Mouse (Mus musculus) forebrain, postnatal 0 days (tissue): ENCODE measurements at regions not wholly inside any gene's neighbourhood (a gene's known extent, or its start where the extent isn't known, plus 50 kb on each side); places are given as distances from the start of the nearest gene placed in this dataset.
"Not testable (repeated sequence)": the region's sequence is repeated elsewhere in the genome, so short reads cannot be mapped to it uniquely, and the experiment has no call there.

ENCODE experiments used
- ATAC-seq: fragments of 200-750 bp; cut with Nextera tagmentation; 2 replicates; pipeline ENCODE4 v1.8.0; 2017; ENCODE audit warnings: mild to moderate bottlenecking, moderate library complexity
- DNase-seq: peaks from one replicate; pipeline ENCODE4 v3.0.0-alpha.2; 2015
- H3K27ac ChIP-seq: fragments of 300-500 bp; sonication (generic); 2 replicates; pipeline ENCODE4 v1.5.1; 2014; ENCODE audit warnings: low read depth, mild to moderate bottlenecking, antibody characterized with exemption, low read length, moderate library complexity, mixed read lengths
- H3K27me3 ChIP-seq: fragments of 300-500 bp; sonication (generic); 2 replicates; pipeline ENCODE4 v1.6.1; 2014; ENCODE audit warnings: mild to moderate bottlenecking, low read length, mixed read lengths; ENCODE audit not compliant: insufficient read depth
- H3K36me3 ChIP-seq: fragments of 300-500 bp; sonication (generic); 2 replicates; pipeline ENCODE4 v1.6.1; 2014; ENCODE audit warnings: mild to moderate bottlenecking, moderate library complexity; ENCODE audit not compliant: insufficient read depth
- H3K4me1 ChIP-seq: fragments of 300-500 bp; sonication (generic); 2 replicates; pipeline ENCODE4 v1.6.1; 2014; ENCODE audit warnings: antibody characterized with exemption; ENCODE audit not compliant: insufficient read depth
- H3K4me2 ChIP-seq: fragments of 300-500 bp; sonication (generic); 2 replicates; pipeline ENCODE4 v1.6.1; 2014; ENCODE audit warnings: low read depth, mild to moderate bottlenecking, moderate library complexity
- H3K4me3 ChIP-seq: fragments of 300-500 bp; sonication (generic); 2 replicates; pipeline ENCODE4 v1.5.1; 2014; ENCODE audit warnings: low read depth, low read length, mixed read lengths
- H3K9ac ChIP-seq: fragments of 300-500 bp; sonication (generic); 2 replicates; pipeline ENCODE4 v1.6.1; 2014; ENCODE audit warnings: mild to moderate bottlenecking
- H3K9me3 ChIP-seq: fragments of 300-500 bp; sonication (generic); 2 replicates; pipeline ENCODE4 v1.6.1; 2016; ENCODE audit warnings: low read length
- CTCF ChIP-seq: sonication (generic); IDR thresholded peaks from 2 replicates; pipeline ENCODE4 v1.5.1; 2016; ENCODE audit warnings: antibody characterized with exemption, control low read depth, low read depth
- whole genome bisulfite sequencing: fragments of 180-500 bp; shearing (Covaris S2); extraction: QIAGEN DNeasy Blood & Tissue Kit; methylation state at CpG from one replicate; pipeline ENCODE4 v1.1.7; 2014; 5-methylcytosine and 5-hydroxymethylcytosine counted together

GRCm38 (mm10) chr10:96400793-96401192 is 216.0 kb upstream of the Btg1 start:
- no peaks in the 10 kb centered on the region for H3K36me3 ChIP-seq
- no peaks in the 10 kb centered on the region for H3K9me3 ChIP-seq
- H3K27ac ChIP-seq, result no peak overlapping the region
- H3K4me3 ChIP-seq, result no peak overlapping the region
- no peak for TF ChIP-seq CTCF
- no peak overlapping the region for H3K9ac ChIP-seq
- ATAC-seq (no peak), DNase-seq (no peak)
- no peak overlapping the region for H3K4me2 ChIP-seq
- 96% methylated on average over 6 of the region's 6 CpGs for WGBS
- no peaks in the 10 kb centered on the region for H3K4me1 ChIP-seq
- H3K27me3 ChIP-seq, result no peaks in the 10 kb centered on the region

GRCm38 (mm10) chr10:96406306-96406705 is 210.5 kb upstream of the Btg1 start:
- no peak for TF ChIP-seq CTCF
- no peak for ATAC-seq
- 63% methylated on average over 5 of the region's 5 CpGs for WGBS

GRCm38 (mm10) chr10:96407846-96408245 is 209.0 kb upstream of the Btg1 start:
- ATAC-seq, result no peak
- Histone ChIP-seq H3K9ac (no peak overlapping the region), H3K27me3 (no peaks in the 10 kb centered on the region), H3K4me2 (no peak overlapping the region), H3K4me3 (no peak overlapping the region), H3K27ac (no peak overlapping the region), H3K4me1 (no peaks in the 10 kb centered on the region), H3K9me3 (no peaks in the 10 kb centered on the region), H3K36me3 (no peaks in the 10 kb centered on the region)
- no peak for DNase-seq
- 79% methylated on average over 3 of the region's 3 CpGs for WGBS
- TF ChIP-seq CTCF, result no peak

More at GRCm38 (mm10) chr10:96406306-96406705, 210.5 kb upstream of the Btg1 start:
- no peak overlapping the region for H3K9ac ChIP-seq
- H3K4me2 ChIP-seq, result no peak overlapping the region
- H3K4me1 ChIP-seq, result no peaks in the 10 kb centered on the region
- no peaks in the 10 kb centered on the region for H3K36me3 ChIP-seq
- H3K4me3 ChIP-seq, result no peak overlapping the region
- H3K27ac ChIP-seq, result no peak overlapping the region
- H3K27me3 ChIP-seq, result no peaks in the 10 kb centered on the region
- no peaks in the 10 kb centered on the region for H3K9me3 ChIP-seq
- no peak for DNase-seq

GRCm38 (mm10) chr10:96408250-96408649 is 208.6 kb upstream of the Btg1 start:
- Histone ChIP-seq H3K4me3 (no peak overlapping the region), H3K4me1 (no peaks in the 10 kb centered on the region), H3K4me2 (no peak overlapping the region), H3K27ac (no peak overlapping the region), H3K36me3 (no peaks in the 10 kb centered on the region), H3K27me3 (no peaks in the 10 kb centered on the region), H3K9ac (no peak overlapping the region), H3K9me3 (no peaks in the 10 kb centered on the region)
- no peak for TF ChIP-seq CTCF
- DNase-seq, result no peak
- WGBS, result 91% methylated on average over 2 of the region's 2 CpGs
- ATAC-seq, result no peak

GRCm38 (mm10) chr10:96410028-96410427 is 206.8 kb upstream of the Btg1 start:
- H3K27ac ChIP-seq, result no peak overlapping the region
- H3K36me3 ChIP-seq, result no peaks in the 10 kb centered on the region
- H3K4me1 ChIP-seq, result no peaks in the 10 kb centered on the region
- no peak overlapping the region for H3K9ac ChIP-seq
- no peak for TF ChIP-seq CTCF
- DNase-seq (no peak), ATAC-seq (no peak)
- H3K4me3 ChIP-seq, result no peak overlapping the region
- WGBS, result 50% methylated on average over 6 of the region's 6 CpGs
- no peak overlapping the region for H3K4me2 ChIP-seq
- H3K9me3 ChIP-seq, result no peaks in the 10 kb centered on the region
- H3K27me3 ChIP-seq, result no peaks in the 10 kb centered on the region

- TF ChIP-seq CTCF, result no peak
- Histone ChIP-seq H3K4me1 (no peaks in the 10 kb centered on the region), H3K9me3 (no peaks in the 10 kb centered on the region), H3K27me3 (no peaks in the 10 kb centered on the region), H3K9ac (no peak overlapping the region), H3K4me3 (no peak overlapping the region), H3K4me2 (no peak overlapping the region), H3K36me3 (no peaks in the 10 kb centered on the region), H3K27ac (no peak overlapping the region)
- ATAC-seq (no peak), DNase-seq (no peak)
- WGBS, result 92% methylated on average over 11 of the region's 11 CpGs
Measured at GRCm38 (mm10) chr10:96414807-96415206, 202.0 kb upstream of the Btg1 start.

GRCm38 (mm10) chr10:96421506-96421905 is 195.3 kb upstream of the Btg1 start:
- H3K27me3 ChIP-seq, DNase-seq, ATAC-seq, H3K27ac ChIP-seq, H3K4me2 ChIP-seq, H3K36me3 ChIP-seq, H3K9ac ChIP-seq, H3K4me1 ChIP-seq, H3K4me3 ChIP-seq, H3K9me3 ChIP-seq: not testable (repeated sequence)
- WGBS, result 88% methylated on average over 2 of the region's 2 CpGs

- no peak overlapping the region for H3K9ac ChIP-seq
- H3K36me3 ChIP-seq, result no peaks in the 10 kb centered on the region
- H3K4me1 ChIP-seq, result no peaks in the 10 kb centered on the region
- H3K4me2 ChIP-seq, result no peak overlapping the region
- H3K27ac ChIP-seq, result no peak overlapping the region
- no peak for ATAC-seq
- no peak for TF ChIP-seq CTCF
- H3K9me3 ChIP-seq, result no peaks in the 10 kb centered on the region
- DNase-seq, result no peak
- H3K27me3 ChIP-seq, result no peaks in the 10 kb centered on the region
- WGBS, result 89% methylated on average over 5 of the region's 5 CpGs
- no peak overlapping the region for H3K4me3 ChIP-seq
Measured at GRCm38 (mm10) chr10:96427407-96427806, 189.4 kb upstream of the Btg1 start.
